Mouse (Mus musculus) midbrain, embryonic 14.5 days (tissue): ENCODE measurements around the gene Zcchc14. TPM values are rescaled to one million over a fixed set of nuclear protein-coding genes. Genes with fewer than 3 reads are reported as not detected.
A peak's percentile ranks its signal among the peaks of the same experiment; 100 is the strongest.

Source experiments
- ATAC-seq: fragments of 200-750 bp; cut with Nextera tagmentation; 2 replicates; pipeline ENCODE4 v1.8.0; 2017; ENCODE audit warnings: moderate number of reproducible peaks, moderate library complexity; ENCODE audit not compliant: low FRiP score, low TSS enrichment
- DNase-seq: peaks from one replicate; pipeline ENCODE4 v3.0.0-alpha.2; 2015
- H3K27ac ChIP-seq: fragments of 300-500 bp; sonication (generic); replicated peaks from 2 replicates; pipeline ENCODE4 v1.5.1; 2014; ENCODE audit warnings: mild to moderate bottlenecking, low read depth, low read length, moderate library complexity
- H3K27me3 ChIP-seq: fragments of 300-500 bp; sonication (generic); 2 replicates; pipeline ENCODE4 v1.6.1; 2014; ENCODE audit warnings: low read length, control low read depth, mixed read lengths; ENCODE audit not compliant: control insufficient read depth, insufficient read depth
- H3K36me3 ChIP-seq: fragments of 300-500 bp; sonication (generic); 2 replicates; pipeline ENCODE4 v1.6.1; 2014; ENCODE audit warnings: low read length, control low read depth; ENCODE audit not compliant: control insufficient read depth, insufficient read depth
- H3K4me1 ChIP-seq: fragments of 300-500 bp; sonication (generic); 2 replicates; pipeline ENCODE4 v1.6.1; 2014; ENCODE audit warnings: mild to moderate bottlenecking, antibody characterized with exemption, low read length, control low read depth; ENCODE audit not compliant: control insufficient read depth, insufficient read depth
- H3K4me2 ChIP-seq: fragments of 300-500 bp; sonication (generic); 2 replicates; pipeline ENCODE4 v1.6.1; 2014; ENCODE audit warnings: mild to moderate bottlenecking, low read length, moderate library complexity
- H3K4me3 ChIP-seq: fragments of 300-500 bp; sonication (generic); replicated peaks from 2 replicates; pipeline ENCODE4 v1.5.1; 2014; ENCODE audit warnings: low read depth, low read length
- H3K9ac ChIP-seq: fragments of 300-500 bp; sonication (generic); replicated peaks from 2 replicates; pipeline ENCODE4 v1.6.1; 2014; ENCODE audit warnings: mild to moderate bottlenecking, low read length, moderate library complexity
- H3K9me3 ChIP-seq: fragments of 300-500 bp; sonication (generic); 2 replicates; pipeline ENCODE4 v1.6.1; 2016; ENCODE audit warnings: low read length, control low read depth, mixed read lengths; ENCODE audit not compliant: control insufficient read depth
- WGBS: fragments of 180-500 bp; shearing (Covaris S2); extraction: QIAGEN DNeasy Blood & Tissue Kit; methylation state at CpG from one replicate; pipeline ENCODE4 v1.1.7; 2014; 5-methylcytosine and 5-hydroxymethylcytosine counted together
- polyA plus RNA-seq: library from polyadenylated mRNA; unstranded; fragments of >200 nt; fragmentation: Nextera tagmentation; extraction: Ambion mirVana; gene quantifications from 2 replicates; pipeline ENCODE4 v1.2.1, GENCODE M21; 2014

The Zcchc14 gene
- polyA plus RNA-seq, 1 experiment from 2014 or later, result 43.4 TPM

- no peak for ATAC-seq
Measured at GRCm38 (mm10) chr8:121648451-121648850, 4.2 kb downstream of the Zcchc14 start.

GRCm38 (mm10) chr8:121647511-121648215, 5.0 kb downstream of the Zcchc14 start:
- WGBS, result 80% methylated on average over 12 of the region's 12 CpGs
- H3K9me3 ChIP-seq, result no peaks in the 10 kb centered on the region
- H3K27me3 ChIP-seq, result no peaks in the 10 kb centered on the region
- peak overlapping the region; percentile 99 for H3K4me2 ChIP-seq
- no peak overlapping the region for H3K27ac ChIP-seq
- peaks cover 80% of the 10 kb centered on the region for H3K4me1 ChIP-seq
- H3K36me3 ChIP-seq, result no peaks in the 10 kb centered on the region
- no peak for DNase-seq
- ATAC-seq, result no peak
- no peak overlapping the region for H3K4me3 ChIP-seq
- H3K9ac ChIP-seq, result 0 out of 2 replicates have a peak overlapping the region, but pooled peaks have one; percentile 20

More at GRCm38 (mm10) chr8:121648451-121648850, 4.2 kb downstream of the Zcchc14 start:
- DNase-seq, result no peak
- peak overlapping the region; percentile 99 for H3K4me2 ChIP-seq
- 54% methylated on average over 16 of the region's 16 CpGs for WGBS
- H3K4me3 ChIP-seq, result peak overlapping the region; percentile 86
- H3K4me1 ChIP-seq, result peaks cover 73% of the 10 kb centered on the region
- H3K36me3 ChIP-seq, result no peaks in the 10 kb centered on the region
- H3K9me3 ChIP-seq, result no peaks in the 10 kb centered on the region
- H3K27me3 ChIP-seq, result no peaks in the 10 kb centered on the region
- no peak overlapping the region for H3K27ac ChIP-seq
- H3K9ac ChIP-seq, result peak overlapping the region; percentile 20; the same call in 1 of the 2 replicates

DNA sequence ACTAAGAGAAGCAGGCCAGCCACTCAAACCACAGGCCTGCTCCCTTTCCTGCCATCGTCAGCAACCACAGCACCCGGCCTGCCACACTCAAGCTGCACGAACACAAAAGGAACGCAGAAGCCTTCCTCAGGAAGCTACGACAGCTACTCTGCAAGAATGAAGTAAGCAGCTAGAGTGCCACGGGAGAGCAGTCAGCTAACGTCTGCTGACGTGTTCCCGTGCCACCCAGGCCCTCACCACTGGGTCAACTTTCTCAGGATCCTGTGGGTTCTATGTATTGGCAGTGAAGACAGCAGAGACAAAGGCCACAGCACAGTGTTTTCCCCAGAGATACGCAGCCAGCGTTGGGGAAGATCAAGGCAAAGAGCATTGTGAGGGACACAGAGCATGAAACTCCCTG, 9.3 kb downstream of the Zcchc14 start:
- Histone ChIP-seq H3K9ac (no peak overlapping the region; the same call in 1 of the 2 replicates), H3K27ac (peak overlapping the region; percentile 2; the same call in 1 of the 2 replicates), H3K4me3 (no peak overlapping the region), H3K4me1 (peaks cover 64% of the 10 kb centered on the region), H3K36me3 (no peaks in the 10 kb centered on the region), H3K9me3 (no peaks in the 10 kb centered on the region), H3K27me3 (no peaks in the 10 kb centered on the region), H3K4me2 (no peak overlapping the region)
- DNase-seq (no peak), ATAC-seq (no peak)
- WGBS, result 54% methylated on average over 11 of the region's 11 CpGs

GRCm38 (mm10) chr8:121642804-121643203, 9.9 kb downstream of the Zcchc14 start:
- no peak for DNase-seq
- Histone ChIP-seq H3K4me2 (no peak overlapping the region), H3K36me3 (no peaks in the 10 kb centered on the region), H3K4me1 (peaks cover 58% of the 10 kb centered on the region), H3K27ac (peak overlapping the region; percentile 55; the same call in 1 of the 2 replicates), H3K4me3 (no peak overlapping the region), H3K27me3 (no peaks in the 10 kb centered on the region), H3K9ac (peak overlapping the region; percentile 36; the same call in 1 of the 2 replicates), H3K9me3 (no peaks in the 10 kb centered on the region)
- 78% methylated on average over 3 of the region's 3 CpGs for WGBS
- ATAC-seq, result no peak

DNA sequence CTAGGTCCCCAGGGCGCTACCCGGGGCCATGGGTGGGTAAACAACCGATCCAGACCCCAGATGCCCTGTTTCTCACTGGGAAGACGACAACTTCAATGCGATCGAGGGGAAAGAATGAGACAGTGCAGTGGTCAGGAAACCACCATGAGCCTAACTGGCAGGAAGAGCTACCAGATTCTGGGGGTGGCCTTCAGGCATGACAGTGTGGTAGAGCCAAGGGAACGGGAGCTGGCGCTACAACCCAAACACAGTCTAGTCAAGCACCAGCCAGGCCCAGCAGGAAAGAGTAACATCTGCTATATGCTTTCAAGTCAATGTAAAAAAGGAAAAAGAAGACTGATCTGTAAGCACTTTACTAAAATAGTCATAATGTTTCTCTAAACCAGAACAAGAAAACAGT, 16.5 kb downstream of the Zcchc14 start:
- H3K9ac ChIP-seq, result no peak overlapping the region
- no peaks in the 10 kb centered on the region for H3K36me3 ChIP-seq
- H3K9me3 ChIP-seq, result no peaks in the 10 kb centered on the region
- WGBS, result 86% methylated on average over 8 of the region's 8 CpGs
- no peak overlapping the region for H3K4me3 ChIP-seq
- H3K27me3 ChIP-seq, result no peaks in the 10 kb centered on the region
- no peak for ATAC-seq
- DNase-seq, result no peak
- no peak overlapping the region for H3K4me2 ChIP-seq
- H3K4me1 ChIP-seq, result peaks cover 4% of the 10 kb centered on the region; the same call in 1 of the 2 replicates
- no peak overlapping the region for H3K27ac ChIP-seq

DNA sequence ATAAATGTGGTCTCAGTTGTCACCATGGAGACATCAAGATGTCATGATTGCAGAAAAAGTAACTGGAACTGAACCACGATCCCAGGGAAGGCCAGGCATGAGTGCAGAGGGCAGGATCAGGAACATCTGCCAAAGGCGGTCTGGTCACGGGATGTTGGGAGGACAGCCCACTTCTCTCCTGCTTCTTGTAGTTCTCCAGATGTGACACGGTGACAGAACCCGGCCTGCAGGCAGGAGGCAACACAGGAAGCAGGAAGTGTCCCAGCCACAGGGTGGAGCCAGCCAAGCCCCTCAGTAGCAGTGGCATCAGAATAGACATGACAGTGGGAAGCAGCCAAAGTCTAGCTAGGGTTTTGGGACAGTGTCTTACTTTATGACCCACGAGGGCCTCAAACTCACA, 17.2 kb downstream of the Zcchc14 start:
- Histone ChIP-seq H3K4me2 (no peak overlapping the region), H3K9me3 (no peaks in the 10 kb centered on the region), H3K9ac (no peak overlapping the region), H3K4me3 (no peak overlapping the region), H3K27me3 (no peaks in the 10 kb centered on the region), H3K27ac (no peak overlapping the region), H3K4me1 (no peaks in the 10 kb centered on the region; the same call in 1 of the 2 replicates), H3K36me3 (no peaks in the 10 kb centered on the region)
- ATAC-seq, result no peak
- no peak for DNase-seq
- 89% methylated on average over 6 of the region's 6 CpGs for WGBS

- WGBS, result 84% methylated on average over 5 of the region's 5 CpGs
Measured at GRCm38 (mm10) chr8:121632401-121632800, 20.3 kb downstream of the Zcchc14 start.

DNA sequence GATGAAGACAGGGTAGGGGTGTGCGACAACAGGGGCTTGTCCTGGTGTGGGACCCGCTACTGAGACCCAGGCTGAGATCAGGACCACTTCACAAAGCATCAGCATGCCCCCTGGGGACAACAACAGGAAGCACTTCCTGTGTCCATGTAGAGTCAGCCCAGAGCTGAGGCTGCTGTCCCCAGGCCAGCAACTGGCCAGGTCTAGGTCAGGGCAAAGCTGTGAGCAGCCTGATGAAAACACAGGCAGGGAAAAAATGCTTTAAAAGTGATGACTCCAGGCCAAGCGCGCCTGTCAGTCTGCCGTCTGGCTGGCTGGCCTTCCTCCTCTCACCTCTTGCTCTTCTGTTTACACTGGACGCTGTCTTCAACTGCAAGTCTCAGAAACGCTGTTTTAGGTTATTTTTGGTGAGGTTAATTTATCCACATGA, 21.0 kb downstream of the Zcchc14 start:
- H3K4me3 ChIP-seq, result no peak overlapping the region
- H3K4me2 ChIP-seq, result no peak overlapping the region
- no peak overlapping the region for H3K9ac ChIP-seq
- no peak overlapping the region for H3K27ac ChIP-seq
- peaks cover 20% of the 10 kb centered on the region for H3K36me3 ChIP-seq
- 80% methylated on average over 7 of the region's 7 CpGs for WGBS
- ATAC-seq, result no peak
- no peaks in the 10 kb centered on the region for H3K27me3 ChIP-seq
- H3K9me3 ChIP-seq, result no peaks in the 10 kb centered on the region
- H3K4me1 ChIP-seq, result no peaks in the 10 kb centered on the region; the same call in 1 of the 2 replicates
- DNase-seq, result no peak

More at GRCm38 (mm10) chr8:121632401-121632800, 20.3 kb downstream of the Zcchc14 start:
- no peak overlapping the region for H3K27ac ChIP-seq
- H3K4me2 ChIP-seq, result no peak overlapping the region
- H3K4me3 ChIP-seq, result no peak overlapping the region
- H3K36me3 ChIP-seq, result peaks cover 12% of the 10 kb centered on the region
- H3K9ac ChIP-seq, result no peak overlapping the region
- H3K4me1 ChIP-seq, result no peaks in the 10 kb centered on the region; the same call in 1 of the 2 replicates
- H3K27me3 ChIP-seq, result no peaks in the 10 kb centered on the region
- DNase-seq (no peak), ATAC-seq (no peak)
- no peaks in the 10 kb centered on the region for H3K9me3 ChIP-seq

GRCm38 (mm10) chr8:121628681-121629080, 24.0 kb downstream of the Zcchc14 start:
- Histone ChIP-seq H3K4me2 (no peak overlapping the region), H3K27me3 (no peaks in the 10 kb centered on the region), H3K4me3 (no peak overlapping the region), H3K36me3 (peaks cover 28% of the 10 kb centered on the region), H3K9me3 (no peaks in the 10 kb centered on the region), H3K9ac (no peak overlapping the region), H3K27ac (no peak overlapping the region), H3K4me1 (no peaks in the 10 kb centered on the region; the same call in 1 of the 2 replicates)
- WGBS, result 97% methylated on average over 4 of the region's 4 CpGs
- DNase-seq (no peak), ATAC-seq (no peak)
